Mouse (Mus musculus) embryonic fibroblast, embryonic 13.5 days (primary cell): ENCODE measurements around the gene Sipa1.

Experiments used
- CTCF ChIP-seq: IDR thresholded peaks from 2 replicates; pipeline ENCODE4 v1.5.1; 2011; ENCODE audit warnings: mild to moderate bottlenecking, control low read depth, low read length, moderate library complexity, borderline replicate concordance; ENCODE audit not compliant: insufficient read depth
- POLR2A ChIP-seq: IDR thresholded peaks from 2 replicates; pipeline ENCODE4 v1.6.1; 2011; ENCODE audit warnings: low read depth, mild to moderate bottlenecking, control low read depth, low read length, moderate library complexity

GRCm38 (mm10) chr19:5684985-5685384, 21.5 kb upstream of the Sipa1 start:
- TF ChIP-seq CTCF (no peak), POLR2A (no peak)
